17 mouse cellular contexts compared by ENCODE assay signal in genomic region chr2:139423413-139423812, GRCm38 (mm10).
DNase-seq lines count a peak whose midpoint lies in the region; TF ChIP-seq lines count a peak whose summit lies in the region.
"Had no signal": no experiment of that assay in that cellular context is flagged by ENCODE, and none has a peak within 500 bp of the region (broad histone marks: within the 10 kb centered on the region; RNA-seq: fewer than 3 reads in every experiment).

No protein-coding gene starts in this region.

- 0 out of 2 replicates have a peak, but pooled peaks have one; percentile 5 for TF ChIP-seq CTCF in heart, adult 2 months (IDR thresholded peaks at IDR 0.05)

- no peak for TF ChIP-seq EP300 in heart, adult 2 months (IDR thresholded peaks at IDR 0.05; ENCODE audit: insufficient read depth, low read depth, low read length)

- no peak for DNase-seq in heart, adult 2 months
- DNase-seq in heart, adult 18-20 months: no peak
- DNase-seq in left cerebral cortex, postnatal 14 days (ENCODE audit: low spot score in 2 of 2): peak; percentile 6 to 16
- no peak for DNase-seq in left cerebral cortex, postnatal 36 days (ENCODE audit: low spot score in 2 of 2)
- DNase-seq in 416B (ENCODE audit: low read depth): peak; percentile 10
- DNase-seq in brain, adult 2 months (ENCODE audit: low read depth, low spot score): peak; percentile 44
- DNase-seq in yolk sac, embryonic 10.5 days (ENCODE audit: low spot score): no peak
- DNase-seq: cerebellum, adult 11-12 months; heart, postnatal 10 days; layer of hippocampus, postnatal 36 days; lung, adult 18-20 months; thymus, postnatal 4 days had no signal

- H3K4me3 ChIP-seq in heart, adult 2 months: no peak overlapping the region
- H3K4me3 ChIP-seq: hindbrain, embryonic 12.5 days; limb, embryonic 10.5 days; midbrain, embryonic 12.5 days; neural tube, embryonic 15.5 days had no signal

- H3K79me2 ChIP-seq in heart, adult 2 months (replicated peaks; ENCODE audit: control insufficient read depth, insufficient read depth, low read length): no peaks in the 10 kb centered on the region

- WGBS in heart, adult 2 months: 59% methylated on average over 2 of the region's 2 CpGs

- no peaks in the 10 kb centered on the region for H3K4me1 ChIP-seq in heart, adult 2 months (ENCODE audit: control insufficient read depth, insufficient read depth, low read length)
- H3K4me1 ChIP-seq: hindbrain, embryonic 12.5 days; limb, embryonic 10.5 days; midbrain, embryonic 12.5 days; neural tube, embryonic 15.5 days had no signal

- intact Hi-C loops in heart, adult 2 months (cut with DNase I): no loop called here
- intact Hi-C loops in left cerebral cortex, postnatal 14 days (cut with DNase I): loop anchor here (2.0 kb wide), 1 partner anchor 155 kb away; no protein-coding TSS in a partner anchor
- intact Hi-C loops in left cerebral cortex, postnatal 36 days (cut with DNase I): loop anchor here (2.0 to 10.0 kb wide), 2 partner anchors 155 to 741 kb away; no protein-coding TSS in a partner anchor

- H3K27me3 ChIP-seq in heart, adult 2 months (ENCODE audit: control insufficient read depth, insufficient read depth, low read length): no peaks in the 10 kb centered on the region
- H3K27me3 ChIP-seq: hindbrain, embryonic 12.5 days; midbrain, embryonic 12.5 days; neural tube, embryonic 15.5 days had no signal

- H3K9ac ChIP-seq in heart, adult 2 months (ENCODE audit: low read depth, low read length): no peak overlapping the region
- H3K9ac ChIP-seq: hindbrain, embryonic 12.5 days; midbrain, embryonic 12.5 days; neural tube, embryonic 15.5 days had no signal

- H3K27ac ChIP-seq in heart, adult 2 months: no peak overlapping the region
- H3K27ac ChIP-seq: hindbrain, embryonic 12.5 days; limb, embryonic 10.5 days; macrophage; midbrain, embryonic 12.5 days; neural tube, embryonic 15.5 days had no signal

- TF ChIP-seq POLR2A in heart, adult 2 months (IDR thresholded peaks at IDR 0.05; ENCODE audit: insufficient read depth, low read depth, low read length): no peak

- H3K36me3 ChIP-seq in heart, adult 2 months (ENCODE audit: control insufficient read depth, insufficient read depth, low read length): no peaks in the 10 kb centered on the region
- H3K36me3 ChIP-seq: hindbrain, embryonic 12.5 days; limb, embryonic 10.5 days; midbrain, embryonic 12.5 days; neural tube, embryonic 15.5 days had no signal

Comparison
In these comparisons a context has a peak if more than half of its experiments do, and no peak if none do; other contexts are left out.
1. DNase-seq: peak in left cerebral cortex, postnatal 14 days (2 of 2), 416B (single experiment) and brain, adult 2 months (single experiment); none in heart, adult 2 months (0 of 2), heart, adult 18-20 months (0 of 2), left cerebral cortex, postnatal 36 days (0 of 2) and yolk sac, embryonic 10.5 days (single experiment).